Mouse (Mus musculus) erythroblast, adult 5-6 weeks (primary cell): ENCODE measurements around the gene Mucl3. TPM values are rescaled to one million over a fixed set of nuclear protein-coding genes. Genes with fewer than 3 reads are reported as not detected.

Source experiments
- total RNA-seq, 2 experiments: library from RNA; stranded (forward) in 1 of 2; stranded (reverse) in 1 of 2; fragments of 150-400 nt in 1 of 2; fragments of 200-764, 138-1000 nt in 1 of 2; gene quantifications; 2 replicates each; pipeline versions ENCODE4 v1.2.3 to v1.2.4; 2015 to 2017; ENCODE audit warnings: low replicate concordance in 2 of 2

Mucl3 gene
- total RNA-seq, 2 experiments from 2014 or later = 0.17 TPM; not detected in 1

Other genes starting within 250 kb of the Mucl3 start
- 5.6 and 8.5 TPM in 2 replicates for gene H2-Q6, start 218.8 kb downstream of the Mucl3 start, total RNA-seq (2015; ENCODE audit: low replicate concordance)
- 5.9 and 7.7 TPM in 2 replicates for gene H2-Q6, start 218.8 kb downstream of the Mucl3 start, total RNA-seq (2017; ENCODE audit: low replicate concordance)
- 15.3 and 26.3 TPM in 2 replicates for gene H2-Q7, start 204.5 kb downstream of the Mucl3 start, total RNA-seq (2015; ENCODE audit: low replicate concordance)
- gene H2-Q7, start 204.5 kb downstream of the Mucl3 start, total RNA-seq (2017; ENCODE audit: low replicate concordance) = 0.77 and 7.4 TPM in 2 replicates
- gene H2-Q10, start 173.6 kb downstream of the Mucl3 start, total RNA-seq (2015; ENCODE audit: low replicate concordance) = 0.84 and 8.3 TPM in 2 replicates
- 1.0 and 2.5 TPM in 2 replicates for gene H2-Q10, start 173.6 kb downstream of the Mucl3 start, total RNA-seq (2017; ENCODE audit: low replicate concordance)
- gene Pou5f1, start 137.7 kb downstream of the Mucl3 start, total RNA-seq (2015; ENCODE audit: low replicate concordance) = 1.0 TPM in 1 of 2 replicates, not detected in the other
- gene Pou5f1, start 137.7 kb downstream of the Mucl3 start, total RNA-seq (2017; ENCODE audit: low replicate concordance) = not detected in 2 replicates
- gene Tcf19, start 126.9 kb downstream of the Mucl3 start, total RNA-seq (2015; ENCODE audit: low replicate concordance) = 18.4 and 30.3 TPM in 2 replicates
- gene Tcf19, start 126.9 kb downstream of the Mucl3 start, total RNA-seq (2017; ENCODE audit: low replicate concordance) = 18.8 and 19.0 TPM in 2 replicates
- 4.2 and 9.4 TPM in 2 replicates for gene Cchcr1, start 126.6 kb downstream of the Mucl3 start, total RNA-seq (2015; ENCODE audit: low replicate concordance)
- 25.9 and 66.8 TPM in 2 replicates for gene Cchcr1, start 126.6 kb downstream of the Mucl3 start, total RNA-seq (2017; ENCODE audit: low replicate concordance)
- 1.3 TPM in 1 of 2 replicates, not detected in the other for gene Psors1c2, start 110.5 kb downstream of the Mucl3 start, total RNA-seq (2015; ENCODE audit: low replicate concordance)
- gene Psors1c2, start 110.5 kb downstream of the Mucl3 start, total RNA-seq (2017; ENCODE audit: low replicate concordance) = not detected in 2 replicates
- gene Cdsn, start 91.6 kb downstream of the Mucl3 start, total RNA-seq (2015; ENCODE audit: low replicate concordance) = not detected in 2 replicates
- gene Cdsn, start 91.6 kb downstream of the Mucl3 start, total RNA-seq (2017; ENCODE audit: low replicate concordance) = not detected in 2 replicates
- not detected in 2 replicates for gene 2300002M23Rik, start 76.2 kb downstream of the Mucl3 start, total RNA-seq (2015; ENCODE audit: low replicate concordance)
- not detected in 2 replicates for gene 2300002M23Rik, start 76.2 kb downstream of the Mucl3 start, total RNA-seq (2017; ENCODE audit: low replicate concordance)
- gene Sfta2, start 42.1 kb downstream of the Mucl3 start, total RNA-seq (2015; ENCODE audit: low replicate concordance) = not detected in 2 replicates
- not detected in 2 replicates for gene Sfta2, start 42.1 kb downstream of the Mucl3 start, total RNA-seq (2017; ENCODE audit: low replicate concordance)
- not detected in 2 replicates for gene Gm9573, start 17.1 kb downstream of the Mucl3 start, total RNA-seq (2015; ENCODE audit: low replicate concordance)
- gene Gm9573, start 17.1 kb downstream of the Mucl3 start, total RNA-seq (2017; ENCODE audit: low replicate concordance) = not detected in 2 replicates
- 1.9 and 2.9 TPM in 2 replicates for gene Vars2, start 23.9 kb upstream of the Mucl3 start, total RNA-seq (2015; ENCODE audit: low replicate concordance)
- gene Vars2, start 23.9 kb upstream of the Mucl3 start, total RNA-seq (2017; ENCODE audit: low replicate concordance) = 2.1 and 11.0 TPM in 2 replicates
- gene Gtf2h4, start 30.0 kb upstream of the Mucl3 start, total RNA-seq (2015; ENCODE audit: low replicate concordance) = 3.3 and 5.6 TPM in 2 replicates
- 2.6 and 9.8 TPM in 2 replicates for gene Gtf2h4, start 30.0 kb upstream of the Mucl3 start, total RNA-seq (2017; ENCODE audit: low replicate concordance)
- 0.21 TPM in 1 of 2 replicates, not detected in the other for gene Ddr1, start 60.9 kb upstream of the Mucl3 start, total RNA-seq (2015; ENCODE audit: low replicate concordance)
- not detected in 2 replicates for gene Ddr1, start 60.9 kb upstream of the Mucl3 start, total RNA-seq (2017; ENCODE audit: low replicate concordance)
- gene Ier3, start 178.0 kb upstream of the Mucl3 start, total RNA-seq (2015; ENCODE audit: low replicate concordance) = 7.5 and 11.9 TPM in 2 replicates
- gene Ier3, start 178.0 kb upstream of the Mucl3 start, total RNA-seq (2017; ENCODE audit: low replicate concordance) = 2.1 and 8.0 TPM in 2 replicates
- gene Flot1, start 179.5 kb upstream of the Mucl3 start, total RNA-seq (2015; ENCODE audit: low replicate concordance) = 20.9 and 37.8 TPM in 2 replicates
- gene Flot1, start 179.5 kb upstream of the Mucl3 start, total RNA-seq (2017; ENCODE audit: low replicate concordance) = 26.1 and 57.7 TPM in 2 replicates
- 243 and 249 TPM in 2 replicates for gene Tubb5, start 194.6 kb upstream of the Mucl3 start, total RNA-seq (2015; ENCODE audit: low replicate concordance)
- 216 and 335 TPM in 2 replicates for gene Tubb5, start 194.6 kb upstream of the Mucl3 start, total RNA-seq (2017; ENCODE audit: low replicate concordance)
- gene Mdc1, start 197.8 kb upstream of the Mucl3 start, total RNA-seq (2015; ENCODE audit: low replicate concordance) = 20.4 and 30.9 TPM in 2 replicates
- 12.4 and 16.4 TPM in 2 replicates for gene Mdc1, start 197.8 kb upstream of the Mucl3 start, total RNA-seq (2017; ENCODE audit: low replicate concordance)
- gene Nrm, start 217.6 kb upstream of the Mucl3 start, total RNA-seq (2015; ENCODE audit: low replicate concordance) = 12.9 and 15.0 TPM in 2 replicates
- 3.2 and 20.0 TPM in 2 replicates for gene Nrm, start 217.6 kb upstream of the Mucl3 start, total RNA-seq (2017; ENCODE audit: low replicate concordance)
- gene Ppp1r18, start 221.9 kb upstream of the Mucl3 start, total RNA-seq (2015; ENCODE audit: low replicate concordance) = 22.5 and 37.0 TPM in 2 replicates
- 10.3 and 13.4 TPM in 2 replicates for gene Ppp1r18, start 221.9 kb upstream of the Mucl3 start, total RNA-seq (2017; ENCODE audit: low replicate concordance)
- gene Dhx16, start 236.1 kb upstream of the Mucl3 start, total RNA-seq (2015; ENCODE audit: low replicate concordance) = 38.6 and 56.0 TPM in 2 replicates
- gene Dhx16, start 236.1 kb upstream of the Mucl3 start, total RNA-seq (2017; ENCODE audit: low replicate concordance) = 30.8 and 38.9 TPM in 2 replicates